Mouse (Mus musculus) E14TG2a.4 (cell line): ENCODE data around the gene Ciapin1.

Source experiments
- H3K27me3 ChIP-seq: 2 replicates; pipeline ENCODE4 v1.6.1; 2014; ENCODE audit warnings: low read length, control low read depth; ENCODE audit not compliant: insufficient read depth
- H3K36me3 ChIP-seq: 2 replicates; pipeline ENCODE4 v1.6.1; 2014; ENCODE audit warnings: low read length, control low read depth; ENCODE audit not compliant: insufficient read depth
- H3K4me1 ChIP-seq: replicated peaks from 2 replicates; pipeline ENCODE4 v1.6.1; 2014; ENCODE audit warnings: low read depth, low read length, control low read depth
- H3K4me3 ChIP-seq: replicated peaks from 2 replicates; pipeline ENCODE4 v1.5.1; 2014; ENCODE audit warnings: mild to moderate bottlenecking, low read length
- H3K9me3 ChIP-seq: 2 replicates; pipeline ENCODE4 v1.6.1; 2014; ENCODE audit warnings: low read length, control low read depth
- CTCF ChIP-seq: conservative IDR thresholded peaks from 2 replicates; pipeline ENCODE4 v1.5.1; 2014; ENCODE audit warnings: low read length
- NANOG ChIP-seq: IDR thresholded peaks from 2 replicates; pipeline ENCODE4 v1.6.1; 2014; ENCODE audit warnings: borderline replicate concordance, low read length, mixed read lengths
- POU5F1 ChIP-seq: IDR thresholded peaks from 2 replicates; pipeline ENCODE4 v1.6.1; 2014; ENCODE audit warnings: low read length, borderline replicate concordance

Gene Ciapin1

DNA sequence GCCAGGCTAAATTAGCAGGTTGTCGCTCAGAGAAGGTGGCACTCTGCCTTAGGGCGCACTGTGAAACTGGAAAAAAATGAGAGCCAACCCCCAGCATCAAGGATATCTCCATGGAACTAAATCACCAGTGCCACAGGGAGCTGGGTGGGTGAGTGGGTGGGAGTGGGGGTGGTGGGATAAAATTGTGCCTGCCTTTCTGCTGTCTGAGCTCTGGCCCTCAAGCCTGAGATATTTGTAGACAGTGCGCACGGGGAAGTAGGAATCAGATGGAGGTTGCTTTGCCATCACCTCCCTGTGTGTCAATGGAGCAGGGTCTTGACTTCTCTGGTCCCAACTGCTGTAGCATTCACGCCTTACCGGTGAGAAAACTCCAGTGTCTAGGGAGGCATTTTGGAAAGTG lies 65.1 kb downstream of the Ciapin1 start:
- peaks cover 80% of the 10 kb centered on the region for H3K27me3 ChIP-seq
- peaks cover 15% of the 10 kb centered on the region for H3K4me1 ChIP-seq
- no peaks in the 10 kb centered on the region for H3K9me3 ChIP-seq
- no peak overlapping the region for H3K4me3 ChIP-seq
- no peaks in the 10 kb centered on the region for H3K36me3 ChIP-seq
- no peak for TF ChIP-seq CTCF

DNA sequence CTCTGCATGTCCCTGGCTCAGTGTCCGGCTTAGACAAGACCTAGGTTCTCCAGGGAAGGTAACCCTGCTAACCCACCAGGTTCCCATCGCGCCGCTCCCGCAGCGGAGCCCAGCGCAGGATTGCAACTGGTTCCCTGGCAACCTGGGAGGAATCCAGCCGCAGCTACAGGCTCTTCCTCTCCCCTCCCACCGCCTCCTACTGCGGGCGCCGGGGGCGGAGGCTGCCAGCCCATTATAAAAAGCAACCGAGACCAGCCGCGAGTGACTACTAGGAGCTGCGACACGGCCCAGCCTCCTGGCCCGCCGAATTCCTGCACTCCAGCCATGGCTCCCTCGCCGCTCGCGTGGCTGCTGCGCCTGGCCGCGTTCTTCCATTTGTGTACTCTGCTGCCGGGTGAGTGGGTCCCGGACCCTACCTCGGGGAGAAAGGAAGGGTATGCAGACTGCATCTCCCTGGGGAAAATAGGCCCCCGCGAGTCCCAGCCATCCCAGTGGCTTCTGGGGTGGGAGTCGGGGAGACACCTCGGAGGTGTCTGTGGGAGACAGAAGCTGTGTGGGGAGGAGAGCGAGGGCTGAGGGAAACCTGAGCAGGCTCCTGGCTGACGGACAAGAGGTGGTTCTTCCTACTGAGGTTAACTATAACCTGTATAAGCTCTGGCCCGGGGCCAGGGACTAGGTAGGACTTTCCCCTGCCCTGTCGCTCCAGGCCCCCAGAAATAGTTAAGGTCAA lies 66.1 kb downstream of the Ciapin1 start, which contains the start of gene Cx3cl1:
Gene Cx3cl1, plus strand, starts transcription at position 69 of the 730 bp plus-strand sequence.
- Histone ChIP-seq H3K4me3 (peak within 1 kb of the TSS; percentile 78), H3K4me1 (peaks cover 15% of the 10 kb centered on the region), H3K9me3 (no peaks in the 10 kb centered on the region), H3K36me3 (no peaks in the 10 kb centered on the region), H3K27me3 (peaks cover 81% of the 10 kb centered on the region)
- TF ChIP-seq CTCF (no peak), POU5F1 (no peak), NANOG (no peak)

DNA sequence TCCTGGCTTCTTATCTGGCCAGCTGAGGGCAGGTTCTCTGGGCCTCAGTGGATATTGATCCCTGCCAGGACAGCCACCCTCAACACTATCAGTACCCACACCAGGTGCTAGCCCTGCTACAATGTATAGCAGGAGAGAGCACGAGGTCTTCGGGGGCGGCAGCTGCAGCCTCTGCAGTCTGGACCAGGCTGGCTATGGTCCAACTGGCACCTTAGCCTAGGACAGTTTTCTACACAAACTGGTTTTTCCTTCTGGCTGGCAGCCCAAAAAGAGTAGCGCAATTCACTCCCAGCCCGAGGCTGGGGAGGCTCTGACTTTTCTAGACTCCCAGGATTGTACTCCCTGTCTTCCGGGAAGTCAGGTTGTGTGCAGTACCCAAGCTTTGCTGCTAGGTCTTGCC lies 67.2 kb downstream of the Ciapin1 start:
- Histone ChIP-seq H3K36me3 (no peaks in the 10 kb centered on the region), H3K27me3 (peaks cover 78% of the 10 kb centered on the region), H3K9me3 (no peaks in the 10 kb centered on the region), H3K4me3 (no peak overlapping the region), H3K4me1 (peaks cover 15% of the 10 kb centered on the region)
- TF ChIP-seq NANOG, result no peak
- TF ChIP-seq POU5F1, result no peak
- TF ChIP-seq CTCF, result no peak
